Mouse (Mus musculus): Measurements from ENCODE around the gene Pstpip1. TPM values are rescaled to one million over a fixed set of nuclear protein-coding genes. Genes with fewer than 3 reads are reported as not detected.
A peak's percentile ranks its signal among the peaks of the same experiment; 100 is the strongest.

The Pstpip1 gene
- total and polyA plus RNA-seq, 3 experiments: 8.1 to 32.0 (median 15.6) TPM

DNA sequence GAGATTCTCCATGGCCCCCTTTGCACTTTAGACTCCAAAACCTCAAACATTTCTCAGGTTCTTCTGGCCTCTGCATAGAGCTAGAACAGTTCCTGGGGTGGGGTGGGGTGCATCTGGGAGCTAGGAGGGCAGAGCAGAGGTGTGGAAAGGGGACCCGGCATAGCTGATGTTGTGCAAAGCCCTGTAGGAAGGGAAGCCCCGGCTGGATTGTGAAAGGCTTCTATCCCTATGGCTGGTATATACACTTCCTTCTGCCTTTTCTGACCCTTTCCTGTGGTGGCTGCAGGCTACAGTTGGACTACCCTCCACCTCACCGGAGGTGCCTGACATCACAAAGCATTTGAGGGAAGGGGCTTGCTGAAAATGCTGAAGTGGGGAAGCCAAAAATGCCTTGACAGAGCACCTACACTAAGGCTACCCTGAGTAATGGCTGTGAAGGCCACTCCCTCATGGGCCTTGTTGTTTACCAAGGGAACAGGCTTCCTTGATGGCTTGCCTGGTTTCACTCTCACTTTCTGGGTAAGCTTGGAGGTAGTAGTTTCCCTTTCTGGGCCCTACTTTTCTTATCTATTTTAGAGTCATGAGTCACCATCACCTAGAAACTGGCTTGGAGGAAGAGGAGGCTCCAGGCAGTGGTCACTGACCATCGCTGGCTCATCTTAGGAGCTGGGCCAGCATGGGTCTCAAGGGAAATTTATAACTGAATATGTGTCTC, 8.0 kb downstream of the Pstpip1 start (continued):
- peak; percentile 99 for TF ChIP-seq MEF2A (IDR thresholded peaks at IDR 0.05; ENCODE audit: borderline replicate concordance, low read depth, low read length)
- TF ChIP-seq ZMIZ1 (IDR thresholded peaks at IDR 0.05; ENCODE audit: low read depth, low read length): no peak
- 0 out of 2 replicates have a peak, but pooled peaks have one; percentile 22 for TF ChIP-seq KAT2A (IDR thresholded peaks at IDR 0.05; ENCODE audit: insufficient replicate concordance, low read length)
- TF ChIP-seq SIN3A (IDR thresholded peaks at IDR 0.05; ENCODE audit: low read length): peak; percentile 65; the same call in 1 of the 2 replicates
- TF ChIP-seq IRF4 (IDR thresholded peaks at IDR 0.05; ENCODE audit: low read depth, low read length): peak; percentile 82
- no peak for TF ChIP-seq USF1 (IDR thresholded peaks at IDR 0.05; ENCODE audit: low read depth, low read length)
- TF ChIP-seq JUN (IDR thresholded peaks at IDR 0.05; ENCODE audit: insufficient read depth, low read depth, low read length): peak; percentile 86
- TF ChIP-seq TBP (conservative IDR thresholded peaks at IDR 0.05; ENCODE audit: low read depth, low read length): no peak
- peak; percentile 62 for TF ChIP-seq MAX (IDR thresholded peaks at IDR 0.05; ENCODE audit: low read length)
- peak; percentile 79 for TF ChIP-seq RCOR1 (conservative IDR thresholded peaks at IDR 0.05; ENCODE audit: low read depth, low read length)
- no peak for TF ChIP-seq CHD1 (IDR thresholded peaks at IDR 0.05; ENCODE audit: low read depth, low read length)

DNA sequence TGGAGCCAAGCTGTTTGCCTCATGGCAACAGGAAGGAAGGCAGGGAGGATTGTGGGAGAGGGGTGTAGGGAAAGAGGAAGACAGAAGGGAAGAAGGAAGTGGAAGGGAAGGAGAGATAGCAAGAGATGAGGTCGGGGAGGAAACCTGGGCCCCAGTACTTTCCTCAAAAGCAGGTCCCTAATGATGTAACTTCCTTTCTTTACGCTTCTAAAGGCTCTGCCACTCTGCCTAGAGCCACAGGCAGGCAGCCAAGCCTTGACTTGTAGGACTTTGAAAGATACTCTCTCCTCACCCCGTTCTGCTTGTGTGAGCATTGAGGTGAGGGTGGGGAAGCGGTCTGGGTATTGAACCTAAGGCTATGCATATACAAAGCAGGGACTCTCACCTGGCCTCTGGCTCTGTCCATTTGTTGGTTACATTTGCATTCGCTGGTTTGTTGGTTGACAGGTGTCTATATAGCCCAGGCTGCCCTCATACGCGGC, 10.3 kb downstream of the Pstpip1 start:
- in situ Hi-C loops (cut with MboI; ENCODE audit: low pct_ligation_motif_present, low pct_unique_long_range_greater_than_20kb, low sequenced_read_pairs): no loop called here

More for the DNA sequence above, 10.3 kb downstream of the Pstpip1 start:
- H3K4me1 ChIP-seq (ENCODE audit: control insufficient read depth in 1 of 2, insufficient read depth in 2 of 2): peaks cover 39 to 92% of the 10 kb centered on the region in 2 experiments
- peak overlapping the region; percentile 52 for H3K4me2 ChIP-seq (ENCODE audit: insufficient read depth, low read depth, poor library complexity, severe bottlenecking)
- no peaks in the 10 kb centered on the region for H3K27me3 ChIP-seq (replicated peaks)
- no peak overlapping the region for H3K4me3 ChIP-seq (replicated peaks in 1 of 3; ENCODE audit: low read depth in 2 of 3, low read length in 2 of 3, poor library complexity in 1 of 3)
- peak overlapping the region; percentile 92 for H3K27ac ChIP-seq (ENCODE audit: insufficient read depth, low read depth)
- TF ChIP-seq ZNF384 (IDR thresholded peaks at IDR 0.05; ENCODE audit: low read depth, low read length) (no peak), ZC3H11A (IDR thresholded peaks at IDR 0.05; ENCODE audit: low read depth, low read length) (no peak), MYC (IDR thresholded peaks at IDR 0.05; ENCODE audit: low read depth, low read length) (peak; percentile 38; the same call in 1 of the 2 replicates), USF2 (conservative IDR thresholded peaks at IDR 0.05; ENCODE audit: low read depth, low read length) (no peak), PAX5 (IDR thresholded peaks at IDR 0.05; ENCODE audit: low read length) (no peak), USF1 (IDR thresholded peaks at IDR 0.05; ENCODE audit: low read depth, low read length) (no peak), ZKSCAN1 (IDR thresholded peaks at IDR 0.05; ENCODE audit: borderline replicate concordance, low read depth, low read length) (no peak), MAX (IDR thresholded peaks at IDR 0.05; ENCODE audit: low read length) (no peak), IRF4 (IDR thresholded peaks at IDR 0.05; ENCODE audit: low read depth, low read length) (peak; percentile 16; the same call in 1 of the 2 replicates), POLR2A (IDR thresholded peaks at IDR 0.05; ENCODE audit: low read depth, low read length) (peak; percentile 33; the same call in 1 of the 2 replicates), MAFK (IDR thresholded peaks at IDR 0.05; ENCODE audit: insufficient replicate concordance, low read length) (peak; percentile 47; the same call in 1 of the 2 replicates), TCF12 (IDR thresholded peaks at IDR 0.05; ENCODE audit: low read depth, low read length) (peak; percentile 96), JUN (IDR thresholded peaks at IDR 0.05; ENCODE audit: insufficient read depth, low read depth, low read length) (0 out of 2 replicates have a peak, but pooled peaks have one; percentile 16), SIN3A (IDR thresholded peaks at IDR 0.05; ENCODE audit: low read length) (no peak), MAZ (IDR thresholded peaks at IDR 0.05; ENCODE audit: low read depth, low read length) (no peak), EP300 (IDR thresholded peaks at IDR 0.05; ENCODE audit: low read length) (no peak; the same call in 1 of the 2 replicates), NRF1 (IDR thresholded peaks at IDR 0.05; ENCODE audit: low read depth, low read length) (0 out of 2 replicates have a peak, but pooled peaks have one; percentile 6), SMC3 (IDR thresholded peaks at IDR 0.05; ENCODE audit: low read depth, low read length) (no peak), HCFC1 (IDR thresholded peaks at IDR 0.05; ENCODE audit: low read depth, low read length) (peak; percentile 47), CHD2 (IDR thresholded peaks at IDR 0.05; ENCODE audit: low read length) (no peak), NELFE (IDR thresholded peaks at IDR 0.05; ENCODE audit: low read depth, low read length) (0 out of 2 replicates have a peak, but pooled peaks have one; percentile 12), MEF2A (IDR thresholded peaks at IDR 0.05; ENCODE audit: borderline replicate concordance, low read depth, low read length) (peak; percentile 76), UBTF (IDR thresholded peaks at IDR 0.05; ENCODE audit: low read depth, low read length) (no peak), GABPA (IDR thresholded peaks at IDR 0.05; ENCODE audit: insufficient replicate concordance, low read depth, low read length) (no peak), TBP (conservative IDR thresholded peaks at IDR 0.05; ENCODE audit: low read depth, low read length) (peak; percentile 70), ETS1 (conservative IDR thresholded peaks at IDR 0.05; ENCODE audit: low read depth, low read length) (peak; percentile 84), ELF1 (IDR thresholded peaks at IDR 0.05; ENCODE audit: low read depth, low read length) (peak; percentile 66), BHLHE40 (IDR thresholded peaks at IDR 0.05; ENCODE audit: low read depth, low read length) (peak; percentile 87)
- no peaks in the 10 kb centered on the region for H3K79me2 ChIP-seq (replicated peaks; ENCODE audit: control insufficient read depth, extremely low read depth, insufficient read depth, poor library complexity, severe bottlenecking)
- H3K9ac ChIP-seq (ENCODE audit: insufficient read depth, low read depth): no peak overlapping the region
- peaks cover 3% of the 10 kb centered on the region for H3K9me3 ChIP-seq (replicated peaks; ENCODE audit: low read length)
- peaks cover 0 to 23% of the 10 kb centered on the region in 2 experiments for H3K36me3 ChIP-seq (replicated peaks in 1 of 2; ENCODE audit: control insufficient read depth in 1 of 2, insufficient read depth in 1 of 2, low read length in 1 of 2)
- DNase-seq (ENCODE audit: extremely low read depth): peak; percentile 92
- dilution Hi-C loops (cut with MboI; ENCODE audit: extremely low pct_ligation_motif_present, extremely low pct_unique_long_range_greater_than_20kb, low sequenced_read_pairs): no loop called here
